Mouse (Mus musculus): ENCODE measurements around the gene Figla. TPM values are rescaled to one million over a fixed set of nuclear protein-coding genes. Genes with fewer than 3 reads are reported as not detected.
"Not testable (repeated sequence)": the region's sequence is repeated elsewhere in the genome, so short reads cannot be mapped to it uniquely, and the experiment has no call there.

Gene Figla
- polyA plus RNA-seq (2016; fragmentation: Nextera tagmentation; extraction: Ambion mirVana), result not detected in 2 replicates

GRCm38 (mm10) chr6:86015871-86016270, at the start of gene Figla:
Figla (plus strand) TSS chr6:86016171.
- H3K27me3 ChIP-seq (ENCODE audit: insufficient read depth, poor library complexity, severe bottlenecking), result no peaks in the 10 kb centered on the region
- H3K4me1 ChIP-seq (replicated peaks), result no peaks in the 10 kb centered on the region
- DNase-seq (ENCODE audit: low spot score), result no peak
- no peak within 1 kb of the TSS for H3K4me3 ChIP-seq
- no peaks in the 10 kb centered on the region for H3K9me3 ChIP-seq
- 88% methylated on average over 9 of the region's 9 CpGs for WGBS
- no peak within 1 kb of the TSS for H3K27ac ChIP-seq
- no peaks in the 10 kb centered on the region for H3K36me3 ChIP-seq

GRCm38 (mm10) chr6:85966686-85967085, 49.3 kb upstream of the Figla start:
- Histone ChIP-seq H3K27me3 (ENCODE audit: insufficient read depth, poor library complexity, severe bottlenecking) (no peaks in the 10 kb centered on the region), H3K36me3 (no peaks in the 10 kb centered on the region), H3K27ac (no peak overlapping the region), H3K4me1 (replicated peaks) (no peaks in the 10 kb centered on the region; the same call in 1 of the 2 replicates), H3K9me3 (no peaks in the 10 kb centered on the region), H3K4me3 (no peak overlapping the region)
- DNase-seq (ENCODE audit: low spot score), result no peak
- 81% methylated on average over 4 of the region's 4 CpGs for WGBS

DNA sequence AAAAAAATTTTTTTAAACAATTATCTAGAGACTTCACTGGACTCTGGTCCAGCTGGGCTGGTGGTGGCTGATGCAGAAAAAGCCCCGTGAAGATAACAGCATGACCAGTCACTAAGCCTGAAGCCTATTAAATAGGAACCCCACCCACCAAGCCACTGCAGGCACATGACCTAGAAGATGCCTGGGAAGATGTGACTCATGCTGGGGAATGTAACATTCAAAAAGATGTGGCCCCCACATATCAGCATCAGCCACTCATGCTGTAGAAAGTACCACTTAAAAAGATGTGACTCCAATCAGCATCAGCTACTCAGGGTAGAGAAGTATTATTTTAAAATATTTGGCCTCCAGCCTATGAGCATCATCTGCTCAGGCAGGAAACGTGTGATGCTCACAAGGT, 46.1 kb upstream of the Figla start:
- Histone ChIP-seq H3K27ac (no peak overlapping the region), H3K9me3 (no peaks in the 10 kb centered on the region), H3K27me3 (ENCODE audit: insufficient read depth, poor library complexity, severe bottlenecking) (peaks cover 3% of the 10 kb centered on the region; the same call in 1 of the 2 replicates), H3K4me1 (replicated peaks) (no peaks in the 10 kb centered on the region), H3K36me3 (no peaks in the 10 kb centered on the region), H3K4me3 (no peak overlapping the region)
- 79% methylated on average over 2 of the region's 2 CpGs for WGBS
- no peak for DNase-seq (ENCODE audit: low spot score)

- WGBS, result 79% methylated on average over 3 of the region's 3 CpGs
- no peaks in the 10 kb centered on the region for H3K9me3 ChIP-seq
- H3K27ac ChIP-seq, result no peak overlapping the region
- peaks cover 3% of the 10 kb centered on the region; the same call in 1 of the 2 replicates for H3K27me3 ChIP-seq (ENCODE audit: insufficient read depth, poor library complexity, severe bottlenecking)
- no peak overlapping the region for H3K4me3 ChIP-seq
- no peaks in the 10 kb centered on the region for H3K4me1 ChIP-seq (replicated peaks)
- DNase-seq (ENCODE audit: low spot score), result no peak
- H3K36me3 ChIP-seq, result no peaks in the 10 kb centered on the region
Observed at GRCm38 (mm10) chr6:85972699-85973098, 43.3 kb upstream of the Figla start.

- 83% methylated on average over 3 of the region's 3 CpGs for WGBS
- DNase-seq (ENCODE audit: low spot score), result no peak
Observed at GRCm38 (mm10) chr6:85973336-85973735, 42.6 kb upstream of the Figla start.

GRCm38 (mm10) chr6:85974941-85975617, 40.9 kb upstream of the Figla start:
- no peak overlapping the region for H3K4me3 ChIP-seq
- peaks cover 5% of the 10 kb centered on the region; the same call in 1 of the 2 replicates for H3K9me3 ChIP-seq
- DNase-seq (ENCODE audit: low spot score), result no peak
- no peaks in the 10 kb centered on the region for H3K36me3 ChIP-seq
- peaks cover 3% of the 10 kb centered on the region; the same call in 1 of the 2 replicates for H3K27me3 ChIP-seq (ENCODE audit: insufficient read depth, poor library complexity, severe bottlenecking)
- H3K4me1 ChIP-seq (replicated peaks), result no peaks in the 10 kb centered on the region
- WGBS, result 64% methylated on average over 10 of the region's 10 CpGs
- H3K27ac ChIP-seq, result no peak overlapping the region

More at GRCm38 (mm10) chr6:85973336-85973735, 42.6 kb upstream of the Figla start:
- no peaks in the 10 kb centered on the region for H3K9me3 ChIP-seq
- H3K36me3 ChIP-seq, result no peaks in the 10 kb centered on the region
- peaks cover 3% of the 10 kb centered on the region; the same call in 1 of the 2 replicates for H3K27me3 ChIP-seq (ENCODE audit: insufficient read depth, poor library complexity, severe bottlenecking)
- no peak overlapping the region for H3K4me3 ChIP-seq
- no peaks in the 10 kb centered on the region for H3K4me1 ChIP-seq (replicated peaks)
- H3K27ac ChIP-seq, result no peak overlapping the region

GRCm38 (mm10) chr6:85975761-85976160, 40.2 kb upstream of the Figla start:
- H3K4me1 ChIP-seq (replicated peaks), result no peaks in the 10 kb centered on the region
- 71% methylated on average over 1 of the region's 1 CpGs for WGBS
- peaks cover 3% of the 10 kb centered on the region; the same call in 1 of the 2 replicates for H3K27me3 ChIP-seq (ENCODE audit: insufficient read depth, poor library complexity, severe bottlenecking)
- DNase-seq (ENCODE audit: low spot score), result no peak
- peaks cover 5% of the 10 kb centered on the region; the same call in 1 of the 2 replicates for H3K9me3 ChIP-seq
- no peak overlapping the region for H3K27ac ChIP-seq
- no peaks in the 10 kb centered on the region for H3K36me3 ChIP-seq
- H3K4me3 ChIP-seq, result no peak overlapping the region

GRCm38 (mm10) chr6:85976242-85976641, 39.7 kb upstream of the Figla start:
- no peak overlapping the region for H3K4me3 ChIP-seq
- H3K4me1 ChIP-seq (replicated peaks), result no peaks in the 10 kb centered on the region
- H3K27ac ChIP-seq, result no peak overlapping the region
- peaks cover 3% of the 10 kb centered on the region; the same call in 1 of the 2 replicates for H3K27me3 ChIP-seq (ENCODE audit: insufficient read depth, poor library complexity, severe bottlenecking)
- H3K36me3 ChIP-seq, result no peaks in the 10 kb centered on the region
- 87% methylated on average over 5 of the region's 5 CpGs for WGBS
- H3K9me3 ChIP-seq, result peaks cover 5% of the 10 kb centered on the region; the same call in 1 of the 2 replicates
- no peak for DNase-seq (ENCODE audit: low spot score)

- 82% methylated on average over 4 of the region's 4 CpGs for WGBS
- H3K27me3 ChIP-seq (ENCODE audit: insufficient read depth, poor library complexity, severe bottlenecking); DNase-seq (ENCODE audit: low spot score); H3K27ac ChIP-seq; H3K4me1 ChIP-seq (replicated peaks); H3K4me3 ChIP-seq; H3K36me3 ChIP-seq; H3K9me3 ChIP-seq: not testable (repeated sequence)
Observed at GRCm38 (mm10) chr6:85978736-85979135, 37.2 kb upstream of the Figla start.

DNA sequence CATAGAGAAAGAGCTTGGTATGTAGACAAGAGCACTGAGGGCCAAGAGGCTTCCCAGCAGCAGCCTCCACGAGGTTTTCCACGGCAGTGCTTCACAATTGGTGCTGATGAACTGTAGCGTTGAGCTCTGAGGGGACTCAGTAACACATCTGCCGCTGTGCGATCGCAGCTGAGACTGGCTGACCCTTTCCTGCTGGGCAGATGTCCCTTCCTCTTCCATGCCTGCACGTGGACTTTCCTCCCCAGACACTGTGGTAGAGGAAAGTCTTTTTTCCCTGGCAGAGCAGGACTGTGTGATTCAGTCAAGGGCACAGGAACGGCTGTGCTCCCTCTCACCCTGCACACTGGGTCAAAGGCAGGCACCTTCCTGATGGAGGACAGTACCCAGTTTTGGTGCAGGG, 31.6 kb upstream of the Figla start:
- Histone ChIP-seq H3K27me3 (ENCODE audit: insufficient read depth, poor library complexity, severe bottlenecking) (no peaks in the 10 kb centered on the region), H3K4me1 (replicated peaks) (no peaks in the 10 kb centered on the region), H3K4me3 (no peak overlapping the region), H3K27ac (no peak overlapping the region), H3K36me3 (no peaks in the 10 kb centered on the region), H3K9me3 (no peaks in the 10 kb centered on the region)
- no peak for DNase-seq (ENCODE audit: low spot score)
- WGBS, result 79% methylated on average over 8 of the region's 8 CpGs

DNA sequence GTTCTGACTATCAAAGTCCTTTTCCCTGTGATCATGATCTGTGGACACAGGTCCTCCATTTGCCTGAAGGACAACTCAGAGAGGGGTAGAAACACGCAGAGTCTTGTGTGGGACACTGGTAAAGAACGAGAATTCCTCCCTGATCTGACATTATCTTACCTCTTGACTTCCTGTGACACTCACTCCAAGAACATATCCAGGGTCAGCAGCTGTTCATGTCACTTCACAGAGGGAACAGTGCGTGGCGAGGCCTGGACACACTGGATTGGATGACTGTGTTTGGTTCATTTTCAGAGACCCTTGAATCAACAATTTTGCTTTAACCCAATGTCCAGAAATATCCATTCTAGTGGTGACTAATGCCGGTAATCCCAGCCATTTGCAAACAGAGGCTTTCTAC, 26.4 kb upstream of the Figla start:
- H3K27me3 ChIP-seq (ENCODE audit: insufficient read depth, poor library complexity, severe bottlenecking); DNase-seq (ENCODE audit: low spot score); H3K4me3 ChIP-seq; H3K4me1 ChIP-seq (replicated peaks); H3K27ac ChIP-seq; H3K36me3 ChIP-seq; H3K9me3 ChIP-seq: not testable (repeated sequence)
- 87% methylated on average over 5 of the region's 5 CpGs for WGBS

GRCm38 (mm10) chr6:85990774-85991173, 25.2 kb upstream of the Figla start:
- not testable (repeated sequence) for H3K36me3 ChIP-seq; DNase-seq (ENCODE audit: low spot score); H3K27me3 ChIP-seq (ENCODE audit: insufficient read depth, poor library complexity, severe bottlenecking); H3K27ac ChIP-seq; H3K4me3 ChIP-seq; H3K9me3 ChIP-seq; H3K4me1 ChIP-seq (replicated peaks)
- WGBS, result 90% methylated on average over 5 of the region's 5 CpGs

DNA sequence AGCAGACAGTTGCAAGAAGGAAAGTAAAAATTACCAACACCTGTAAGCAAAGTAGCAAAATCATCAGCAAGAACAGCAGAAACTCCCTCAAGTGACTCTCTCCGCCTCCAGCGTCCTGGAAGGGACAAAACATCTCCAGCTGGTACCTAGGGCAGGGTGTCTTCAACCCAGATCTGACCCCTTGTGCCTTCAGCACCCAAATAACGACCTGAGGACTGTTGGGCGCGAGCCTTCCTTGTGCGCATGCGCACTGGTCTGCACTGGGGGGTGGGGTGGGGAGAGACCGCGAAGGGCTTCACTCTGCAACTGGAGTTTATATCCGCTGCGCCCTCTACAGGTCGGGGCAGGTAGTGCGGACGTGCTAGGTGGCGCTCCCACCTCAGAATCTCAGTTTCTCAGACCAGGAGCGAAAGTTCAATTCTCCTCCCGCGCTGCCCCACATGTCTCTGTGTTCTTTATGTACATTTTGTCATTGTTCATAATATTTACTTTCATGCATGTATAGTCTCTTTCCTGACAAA, 12.5 kb upstream of the Figla start:
- WGBS, result 75% methylated on average over 18 of the region's 18 CpGs
- H3K27ac ChIP-seq, result no peak overlapping the region
- no peaks in the 10 kb centered on the region for H3K9me3 ChIP-seq
- peaks cover 6% of the 10 kb centered on the region for H3K4me1 ChIP-seq (replicated peaks)
- no peak for DNase-seq (ENCODE audit: low spot score)
- H3K27me3 ChIP-seq (ENCODE audit: insufficient read depth, poor library complexity, severe bottlenecking), result no peaks in the 10 kb centered on the region
- H3K36me3 ChIP-seq, result no peaks in the 10 kb centered on the region
- H3K4me3 ChIP-seq, result no peak overlapping the region

Data from hindbrain, embryonic 10.5 days (tissue).